Mouse (Mus musculus): ENCODE results near the gene Bloc1s2.

GRCm38 (mm10) chr19:44145702-44146567 is at the start of gene Bloc1s2:
- TF ChIP-seq CHD2 (IDR thresholded peaks at IDR 0.05; ENCODE audit: low read length) (no peak), CTCF (conservative IDR thresholded peaks at IDR 0.05 in 1 of 2, IDR thresholded peaks at IDR 0.05 in 1 of 2; ENCODE audit: low read depth in 2 of 2, low read length in 2 of 2) (no peak), POLR2A (IDR thresholded peaks at IDR 0.05; ENCODE audit: low read depth, low read length) (peak; percentile 83), USF1 (IDR thresholded peaks at IDR 0.05; ENCODE audit: low read depth, low read length) (no peak), TBP (conservative IDR thresholded peaks at IDR 0.05; ENCODE audit: low read depth, low read length) (peak; percentile 55; the same call in 1 of the 2 replicates), EP300 (IDR thresholded peaks at IDR 0.05; ENCODE audit: low read length) (no peak)
